Mouse (Mus musculus) hindbrain, embryonic 13.5 days (tissue): ENCODE measurements around the gene Caprin1. TPM values are rescaled to one million over a fixed set of nuclear protein-coding genes. Genes with fewer than 3 reads are reported as not detected.

Experiments used
- ATAC-seq: fragments of 200-750 bp; cut with Nextera tagmentation; 2 replicates; pipeline ENCODE4 v1.8.0; 2017; ENCODE audit warnings: moderate TSS enrichment; ENCODE audit not compliant: low FRiP score
- H3K27ac ChIP-seq: fragments of 300-500 bp; sonication (generic); 2 replicates; pipeline ENCODE4 v1.5.1; 2015; ENCODE audit warnings: inconsistent platforms, mild to moderate bottlenecking, moderate library complexity
- H3K27me3 ChIP-seq: fragments of 300-500 bp; sonication (generic); 2 replicates; pipeline ENCODE4 v1.6.1; 2015; ENCODE audit warnings: mild to moderate bottlenecking, inconsistent platforms
- H3K36me3 ChIP-seq: fragments of 300-500 bp; sonication (generic); 2 replicates; pipeline ENCODE4 v1.6.1; 2015; ENCODE audit warnings: mild to moderate bottlenecking, inconsistent platforms
- H3K4me1 ChIP-seq: fragments of 300-500 bp; sonication (generic); replicated peaks from 2 replicates; pipeline ENCODE4 v1.6.1; 2015; ENCODE audit warnings: inconsistent platforms
- H3K4me2 ChIP-seq: fragments of 300-500 bp; sonication (generic); 2 replicates; pipeline ENCODE4 v1.6.1; 2015; ENCODE audit warnings: inconsistent platforms, mild to moderate bottlenecking, moderate library complexity
- H3K4me3 ChIP-seq: fragments of 300-500 bp; sonication (generic); 2 replicates; pipeline ENCODE4 v1.5.1; 2015; ENCODE audit warnings: mild to moderate bottlenecking, inconsistent platforms
- H3K9ac ChIP-seq: fragments of 300-500 bp; sonication (generic); 2 replicates; pipeline ENCODE4 v1.6.1; 2015; ENCODE audit warnings: mild to moderate bottlenecking, inconsistent platforms
- H3K9me3 ChIP-seq: fragments of 300-500 bp; sonication (generic); 2 replicates; pipeline ENCODE4 v1.6.1; 2016; ENCODE audit warnings: inconsistent platforms
- WGBS: fragments of 180-500 bp; shearing (Covaris S2); methylation state at CpG from one replicate; pipeline ENCODE4 v1.1.7; 2015; 5-methylcytosine and 5-hydroxymethylcytosine counted together
- microRNA-seq: library from miRNA; unstranded; fragments of <30 nt; microRNA quantifications from one replicate; pipeline ENCODE4, GENCODE M21; 2016
- polyA plus RNA-seq: library from polyadenylated mRNA; unstranded; fragments of >200 nt; fragmentation: Nextera tagmentation; extraction: Ambion mirVana; gene quantifications from 2 replicates; pipeline ENCODE4 v1.2.1, GENCODE M21; 2015

Gene Caprin1
- polyA plus RNA-seq, 1 experiment from 2014 or later, result 431 TPM

GRCm38 (mm10) chr2:103714412-103714811 is 83.0 kb downstream of the Caprin1 start:
- 76% methylated on average over 4 of the region's 4 CpGs for WGBS
- H3K36me3 ChIP-seq, result peaks cover 67% of the 10 kb centered on the region

GRCm38 (mm10) chr2:103713831-103714230 is 83.6 kb downstream of the Caprin1 start:
- Histone ChIP-seq H3K27me3 (no peaks in the 10 kb centered on the region), H3K9ac (no peak overlapping the region), H3K27ac (no peak overlapping the region), H3K4me2 (no peak overlapping the region), H3K36me3 (peaks cover 73% of the 10 kb centered on the region), H3K9me3 (no peaks in the 10 kb centered on the region), H3K4me1 (0 out of 2 replicates have a peak, but pooled peaks cover 3% of the 10 kb centered on the region), H3K4me3 (no peak overlapping the region)
- ATAC-seq, result no peak
- WGBS, result 84% methylated on average over 7 of the region's 7 CpGs

More at GRCm38 (mm10) chr2:103714412-103714811, 83.0 kb downstream of the Caprin1 start:
- Histone ChIP-seq H3K9ac (peak overlapping the region; percentile 19; the same call in 1 of the 2 replicates), H3K27ac (no peak overlapping the region), H3K9me3 (no peaks in the 10 kb centered on the region), H3K4me3 (no peak overlapping the region), H3K4me1 (0 out of 2 replicates have a peak, but pooled peaks cover 4% of the 10 kb centered on the region), H3K4me2 (no peak overlapping the region), H3K27me3 (no peaks in the 10 kb centered on the region)
- no peak for ATAC-seq

Small RNAs within 50 kb of the gene (microRNA-seq; reads per million reads assigned to microRNA genes)
- gene Gm22757 (not detected), gene Gm22761 (not detected)

Other genes starting within 250 kb of the Caprin1 start
- 10.9 and 13.1 TPM in 2 replicates for gene Abtb2, start 231.3 kb downstream of the Caprin1 start, polyA plus RNA-seq
- gene Nat10, start 36.4 kb downstream of the Caprin1 start, polyA plus RNA-seq, result 18.5 and 19.8 TPM in 2 replicates
- gene Lmo2, start 160.3 kb upstream of the Caprin1 start, polyA plus RNA-seq, result 34.1 and 42.3 TPM in 2 replicates
- 64.4 and 64.8 TPM in 2 replicates for gene Fbxo3, start 230.1 kb upstream of the Caprin1 start, polyA plus RNA-seq
- 2.1 and 2.6 TPM in 2 replicates for gene 4931422A03Rik, start 230.7 kb upstream of the Caprin1 start, polyA plus RNA-seq